Mouse (Mus musculus): ENCODE measurements at regions not wholly inside any gene's neighbourhood (a gene's known extent, or its start where the extent isn't known, plus 50 kb on each side); places are given as distances from the start of the nearest gene placed in this dataset.

DNA sequence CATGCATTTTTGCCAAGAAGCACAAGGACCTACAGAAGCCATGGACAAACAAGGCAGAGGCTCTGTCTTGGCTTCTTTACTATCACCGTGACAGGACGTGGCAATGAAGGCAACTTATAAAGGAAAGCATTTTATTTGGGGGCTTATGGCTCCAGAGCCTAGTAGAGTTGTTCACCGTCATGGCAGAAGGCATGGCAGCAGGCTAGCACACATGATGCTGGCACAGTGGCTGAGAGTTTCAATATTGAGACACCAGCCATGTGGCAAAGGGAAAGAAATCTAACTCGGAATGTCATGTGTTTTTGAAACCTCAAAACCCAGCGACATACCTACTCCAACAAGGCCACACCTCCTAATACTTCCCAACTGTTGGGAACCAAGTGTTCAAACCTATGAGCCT lies 83.4 kb upstream of the Krr1 start:
- dilution Hi-C loops (cut with MboI; ENCODE audit: extremely low pct_ligation_motif_present, extremely low pct_unique_long_range_greater_than_20kb, low sequenced_read_pairs) (no loop called here), in situ Hi-C loops (cut with MboI; ENCODE audit: low pct_ligation_motif_present, low pct_unique_long_range_greater_than_20kb, low sequenced_read_pairs) (no loop called here)
- Histone ChIP-seq H3K4me1 (ENCODE audit: control insufficient read depth in 1 of 2, insufficient read depth in 2 of 2) (peaks cover 0 to 5% of the 10 kb centered on the region in 2 experiments; a peak in 2 of 4 replicates), H3K27ac (ENCODE audit: insufficient read depth, low read depth) (no peak overlapping the region), H3K9me3 (replicated peaks; ENCODE audit: low read length) (no peaks in the 10 kb centered on the region), H3K9ac (ENCODE audit: insufficient read depth, low read depth) (no peak overlapping the region), H3K4me2 (ENCODE audit: insufficient read depth, low read depth, poor library complexity, severe bottlenecking) (no peak overlapping the region), H3K4me3 (replicated peaks in 1 of 3; ENCODE audit: low read depth in 2 of 3, low read length in 2 of 3, poor library complexity in 1 of 3) (no peak overlapping the region), H3K27me3 (replicated peaks) (no peaks in the 10 kb centered on the region), H3K36me3 (replicated peaks in 1 of 2; ENCODE audit: control insufficient read depth in 1 of 2, insufficient read depth in 1 of 2, low read length in 1 of 2) (no peaks in the 10 kb centered on the region), H3K79me2 (replicated peaks; ENCODE audit: control insufficient read depth, extremely low read depth, insufficient read depth, poor library complexity, severe bottlenecking) (no peaks in the 10 kb centered on the region)
- no peak for DNase-seq (ENCODE audit: extremely low read depth)
- no peak for TF ChIP-seq IRF4 (IDR thresholded peaks at IDR 0.05; ENCODE audit: low read depth, low read length)
- TF ChIP-seq PAX5 (IDR thresholded peaks at IDR 0.05; ENCODE audit: low read length), result no peak
- no peak for TF ChIP-seq SMC3 (IDR thresholded peaks at IDR 0.05; ENCODE audit: low read depth, low read length)
- TF ChIP-seq ELF1 (IDR thresholded peaks at IDR 0.05; ENCODE audit: low read depth, low read length), result no peak
- TF ChIP-seq ZNF384 (IDR thresholded peaks at IDR 0.05; ENCODE audit: low read depth, low read length), result no peak
- no peak for TF ChIP-seq JUN (IDR thresholded peaks at IDR 0.05; ENCODE audit: insufficient read depth, low read depth, low read length)
- no peak for TF ChIP-seq MAFK (IDR thresholded peaks at IDR 0.05; ENCODE audit: insufficient replicate concordance, low read length)
- TF ChIP-seq KAT2A (IDR thresholded peaks at IDR 0.05; ENCODE audit: insufficient replicate concordance, low read length), result no peak
- no peak for TF ChIP-seq E2F4 (IDR thresholded peaks at IDR 0.05; ENCODE audit: insufficient replicate concordance, low read depth, low read length)
- TF ChIP-seq CTCF (conservative IDR thresholded peaks at IDR 0.05 in 1 of 2, IDR thresholded peaks at IDR 0.05 in 1 of 2; ENCODE audit: low read depth in 2 of 2, low read length in 2 of 2), result no peak
- no peak for TF ChIP-seq HCFC1 (IDR thresholded peaks at IDR 0.05; ENCODE audit: low read depth, low read length)
- no peak for TF ChIP-seq POLR2AphosphoS2 (IDR thresholded peaks at IDR 0.05; ENCODE audit: low read depth, low read length)

DNA sequence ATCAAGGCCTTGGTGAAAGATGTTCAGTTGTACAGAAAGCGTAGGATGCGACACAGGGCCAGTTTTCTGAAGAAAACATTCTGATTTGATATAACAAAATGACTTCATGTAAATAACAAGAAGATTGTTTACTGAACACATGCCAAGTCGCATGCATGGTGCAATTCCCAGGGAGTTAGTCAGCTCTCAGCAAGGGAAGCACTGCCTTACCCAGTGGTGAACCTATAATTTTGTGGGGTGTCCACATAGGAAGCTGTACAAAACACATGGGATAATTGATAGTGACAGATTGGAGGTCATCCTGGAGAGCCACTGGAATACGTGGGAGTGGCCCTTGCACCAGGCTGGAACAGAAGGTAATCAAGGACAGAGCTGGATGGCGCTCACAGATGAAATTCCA lies 79.0 kb upstream of the Krr1 start:
- H3K79me2 ChIP-seq (replicated peaks; ENCODE audit: control insufficient read depth, extremely low read depth, insufficient read depth, poor library complexity, severe bottlenecking), result no peaks in the 10 kb centered on the region
- H3K36me3 ChIP-seq (replicated peaks in 1 of 2; ENCODE audit: control insufficient read depth in 1 of 2, insufficient read depth in 1 of 2, low read length in 1 of 2), result no peaks in the 10 kb centered on the region
- dilution Hi-C loops (cut with MboI; ENCODE audit: extremely low pct_ligation_motif_present, extremely low pct_unique_long_range_greater_than_20kb, low sequenced_read_pairs), result no loop called here
- no peak overlapping the region for H3K9ac ChIP-seq (ENCODE audit: insufficient read depth, low read depth)
- no peak overlapping the region for H3K4me2 ChIP-seq (ENCODE audit: insufficient read depth, low read depth, poor library complexity, severe bottlenecking)
- DNase-seq (ENCODE audit: extremely low read depth), result no peak
- no peaks in the 10 kb centered on the region for H3K27me3 ChIP-seq (replicated peaks)
- no peaks in the 10 kb centered on the region for H3K4me1 ChIP-seq (ENCODE audit: control insufficient read depth in 1 of 2, insufficient read depth in 2 of 2)
- H3K9me3 ChIP-seq (replicated peaks; ENCODE audit: low read length), result no peaks in the 10 kb centered on the region
- no peak overlapping the region for H3K4me3 ChIP-seq (replicated peaks in 1 of 3; ENCODE audit: low read depth in 2 of 3, low read length in 2 of 3, poor library complexity in 1 of 3)
- in situ Hi-C loops (cut with MboI; ENCODE audit: low pct_ligation_motif_present, low pct_unique_long_range_greater_than_20kb, low sequenced_read_pairs), result no loop called here
- TF ChIP-seq MAFK (IDR thresholded peaks at IDR 0.05; ENCODE audit: insufficient replicate concordance, low read length) (no peak), ZC3H11A (IDR thresholded peaks at IDR 0.05; ENCODE audit: low read depth, low read length) (no peak), UBTF (IDR thresholded peaks at IDR 0.05; ENCODE audit: low read depth, low read length) (no peak)
- H3K27ac ChIP-seq (ENCODE audit: insufficient read depth, low read depth), result no peak overlapping the region

DNA sequence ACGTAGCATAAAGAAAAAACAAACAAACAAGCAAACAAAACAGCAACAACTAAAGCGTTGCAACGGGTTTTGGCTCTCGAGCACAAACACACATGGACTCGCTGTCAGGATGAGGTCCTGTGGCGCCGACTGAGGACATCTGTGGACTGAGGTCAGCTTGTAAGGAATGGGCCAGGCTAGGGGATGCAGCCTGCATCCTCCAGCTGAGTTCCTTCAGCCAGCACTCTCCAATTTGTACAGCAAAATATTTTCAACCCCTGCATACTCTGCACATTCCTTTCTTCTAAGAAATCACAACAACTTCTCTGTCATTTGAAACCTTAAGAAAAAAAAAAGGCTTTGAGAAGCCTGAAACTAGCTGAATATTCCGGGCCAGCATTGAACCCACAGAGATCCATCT lies 78.5 kb upstream of the Krr1 start:
- Histone ChIP-seq H3K27me3 (replicated peaks) (no peaks in the 10 kb centered on the region), H3K9me3 (replicated peaks; ENCODE audit: low read length) (no peaks in the 10 kb centered on the region), H3K36me3 (replicated peaks in 1 of 2; ENCODE audit: control insufficient read depth in 1 of 2, insufficient read depth in 1 of 2, low read length in 1 of 2) (no peaks in the 10 kb centered on the region), H3K27ac (ENCODE audit: insufficient read depth, low read depth) (no peak overlapping the region), H3K79me2 (replicated peaks; ENCODE audit: control insufficient read depth, extremely low read depth, insufficient read depth, poor library complexity, severe bottlenecking) (no peaks in the 10 kb centered on the region), H3K9ac (ENCODE audit: insufficient read depth, low read depth) (no peak overlapping the region), H3K4me3 (replicated peaks in 1 of 3; ENCODE audit: low read depth in 2 of 3, low read length in 2 of 3, poor library complexity in 1 of 3) (no peak overlapping the region), H3K4me2 (ENCODE audit: insufficient read depth, low read depth, poor library complexity, severe bottlenecking) (no peak overlapping the region), H3K4me1 (ENCODE audit: control insufficient read depth in 1 of 2, insufficient read depth in 2 of 2) (no peaks in the 10 kb centered on the region)
- TF ChIP-seq ELF1 (IDR thresholded peaks at IDR 0.05; ENCODE audit: low read depth, low read length), result no peak
- no peak for TF ChIP-seq USF2 (conservative IDR thresholded peaks at IDR 0.05; ENCODE audit: low read depth, low read length)
- dilution Hi-C loops (cut with MboI; ENCODE audit: extremely low pct_ligation_motif_present, extremely low pct_unique_long_range_greater_than_20kb, low sequenced_read_pairs), result no loop called here
- DNase-seq (ENCODE audit: extremely low read depth), result no peak
- in situ Hi-C loops (cut with MboI; ENCODE audit: low pct_ligation_motif_present, low pct_unique_long_range_greater_than_20kb, low sequenced_read_pairs), result no loop called here
